Mouse (Mus musculus) cortical plate, adult 2 months (tissue): ENCODE results near the gene Iqce.

Experiments
- CTCF ChIP-seq: fragments of 200-500 bp; IDR thresholded peaks from 2 replicates; pipeline ENCODE4 v1.5.1; 2011; ENCODE audit warnings: mild to moderate bottlenecking, control low read depth, low read length; ENCODE audit not compliant: insufficient read depth; ENCODE audit errors: extremely low read depth
- POLR2A ChIP-seq: fragments of 200-500 bp; IDR thresholded peaks from 2 replicates; pipeline ENCODE4 v1.6.1; 2011; ENCODE audit warnings: mild to moderate bottlenecking, low read length, control low read depth; ENCODE audit not compliant: insufficient read depth; ENCODE audit errors: extremely low read depth

DNA sequence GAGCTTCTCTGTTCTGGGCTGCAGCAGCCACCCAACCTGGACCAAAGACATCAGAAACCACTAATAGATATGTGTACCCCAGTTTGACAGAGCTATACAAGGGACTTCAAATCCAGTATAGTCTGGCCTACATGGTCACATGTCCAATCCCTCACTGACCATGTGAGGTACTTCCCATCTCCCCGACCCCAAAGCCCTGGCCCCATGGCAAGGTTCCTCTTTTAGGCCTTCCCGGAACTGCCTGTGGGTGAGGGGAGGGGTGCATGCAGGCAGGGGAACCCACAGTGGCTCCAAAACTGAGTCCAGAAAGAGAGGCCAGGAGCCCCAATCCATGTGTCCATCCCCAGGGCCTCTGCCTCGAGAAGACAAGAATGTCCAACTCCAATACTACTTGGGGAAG, 60.1 kb downstream of the Iqce start:
- TF ChIP-seq CTCF (no peak), POLR2A (no peak)
